Comparison of ENCODE assay signal across 8 mouse cellular contexts in genomic region chr16:8514180-8514579, GRCm38 (mm10). TPM values are rescaled to one million over a fixed set of nuclear protein-coding genes. Genes with fewer than 3 reads are reported as not detected.
A peak's percentile ranks its signal among the peaks of the same experiment; 100 is the strongest.
DNase-seq lines count a peak whose midpoint lies in the region; ATAC-seq and TF ChIP-seq lines count a peak whose summit lies in the region.

No protein-coding gene starts in this region.

- peak overlapping the region; percentile 41 for H3K4me3 ChIP-seq in embryonic fibroblast, embryonic 13.5 days (ENCODE audit: insufficient read depth, low read length)
- peak overlapping the region; percentile 42; the same call in 1 of the 2 replicates for H3K4me3 ChIP-seq in hindbrain, embryonic 11.5 days (ENCODE audit: low read depth, low read length)
- peak overlapping the region; percentile 64 for H3K4me3 ChIP-seq in limb, embryonic 13.5 days
- peak overlapping the region; percentile 71 for H3K4me3 ChIP-seq in neural tube, embryonic 13.5 days

- H3K27ac ChIP-seq in embryonic fibroblast, embryonic 13.5 days (ENCODE audit: insufficient read depth, low read length): no peak overlapping the region
- no peak overlapping the region for H3K27ac ChIP-seq in hindbrain, embryonic 11.5 days (ENCODE audit: low read depth, low read length)
- H3K27ac ChIP-seq in limb, embryonic 13.5 days: no peak overlapping the region
- peak overlapping the region; percentile 88 for H3K27ac ChIP-seq in neural tube, embryonic 13.5 days (replicated peaks)

- no peak for ATAC-seq in hindbrain, embryonic 11.5 days (ENCODE audit: low FRiP score)
- no peak for ATAC-seq in limb, embryonic 13.5 days (ENCODE audit: low FRiP score, low read depth)
- no peak for ATAC-seq in neural tube, embryonic 13.5 days (ENCODE audit: low read depth)

- H3K27me3 ChIP-seq in hindbrain, embryonic 11.5 days (ENCODE audit: control insufficient read depth, insufficient read depth, low read length): no peaks in the 10 kb centered on the region
- H3K27me3 ChIP-seq in limb, embryonic 13.5 days: no peaks in the 10 kb centered on the region
- H3K27me3 ChIP-seq in neural tube, embryonic 13.5 days: no peaks in the 10 kb centered on the region; the same call in 1 of the 2 replicates

- TF ChIP-seq CTCF in embryonic fibroblast, embryonic 13.5 days (IDR thresholded peaks at IDR 0.05; ENCODE audit: borderline replicate concordance, insufficient read depth, low read length): no peak

- peak overlapping the region; percentile 38 for H3K4me2 ChIP-seq in hindbrain, embryonic 11.5 days (replicated peaks; ENCODE audit: low read depth, low read length)
- peak overlapping the region; percentile 76 for H3K4me2 ChIP-seq in limb, embryonic 13.5 days (replicated peaks)
- peak overlapping the region; percentile 80 for H3K4me2 ChIP-seq in neural tube, embryonic 13.5 days

- peak overlapping the region; percentile 35; the same call in 1 of the 2 replicates for H3K9ac ChIP-seq in hindbrain, embryonic 11.5 days (ENCODE audit: low read depth, low read length)
- H3K9ac ChIP-seq in limb, embryonic 13.5 days: peak overlapping the region; percentile 79
- H3K9ac ChIP-seq in neural tube, embryonic 13.5 days: peak overlapping the region; percentile 84

- DNase-seq in ovary, postnatal 36 days (ENCODE audit: low spot score): peak; percentile 19
- DNase-seq in ovary, postnatal 10 days (ENCODE audit: low spot score): no peak
- no peak for DNase-seq in hindbrain, embryonic 11.5 days (ENCODE audit: low spot score)
- DNase-seq in frontal cortex, adult 2 months (ENCODE audit: extremely low spot score in 1 of 2, low spot score in 1 of 2): no peak
- no peak for DNase-seq in right cerebral cortex, postnatal 36 days (ENCODE audit: low spot score in 2 of 2)

- WGBS in hindbrain, embryonic 11.5 days: 38% methylated on average over 4 of the region's 4 CpGs
- 15% methylated on average over 4 of the region's 4 CpGs for WGBS in limb, embryonic 13.5 days
- WGBS in neural tube, embryonic 13.5 days: 9% methylated on average over 4 of the region's 4 CpGs

- TF ChIP-seq POLR2A in embryonic fibroblast, embryonic 13.5 days (IDR thresholded peaks at IDR 0.05; ENCODE audit: low read depth, low read length): no peak

- no peaks in the 10 kb centered on the region for H3K9me3 ChIP-seq in hindbrain, embryonic 11.5 days (ENCODE audit: control insufficient read depth, low read length)
- H3K9me3 ChIP-seq in limb, embryonic 13.5 days: no peaks in the 10 kb centered on the region
- H3K9me3 ChIP-seq in neural tube, embryonic 13.5 days: no peaks in the 10 kb centered on the region

- H3K4me1 ChIP-seq in embryonic fibroblast, embryonic 13.5 days (ENCODE audit: control insufficient read depth, insufficient read depth, low read length): peaks cover 3% of the 10 kb centered on the region
- H3K4me1 ChIP-seq in hindbrain, embryonic 11.5 days (replicated peaks; ENCODE audit: control insufficient read depth, insufficient read depth, low read length): peaks cover 6% of the 10 kb centered on the region; the same call in 1 of the 2 replicates
- H3K4me1 ChIP-seq in limb, embryonic 13.5 days: peaks cover 19% of the 10 kb centered on the region
- H3K4me1 ChIP-seq in neural tube, embryonic 13.5 days (replicated peaks): peaks cover 55% of the 10 kb centered on the region

- H3K36me3 ChIP-seq in hindbrain, embryonic 11.5 days (ENCODE audit: control insufficient read depth, insufficient read depth, low read length): no peaks in the 10 kb centered on the region
- H3K36me3 ChIP-seq in limb, embryonic 13.5 days: no peaks in the 10 kb centered on the region
- peaks cover 5% of the 10 kb centered on the region; the same call in 1 of the 2 replicates for H3K36me3 ChIP-seq in neural tube, embryonic 13.5 days

RNA-seq across cellular contexts. Expression of gene Abat, which starts 1.0 kb away (rescaled TPM):
- polyA plus RNA-seq in embryonic fibroblast, embryonic 13.5 days (2011; ENCODE audit: insufficient read length, low read depth, missing spikeins): 11.5 and 15.9 TPM in 2 replicates
- 27.4 and 33.1 TPM in 2 replicates for polyA plus RNA-seq in hindbrain, embryonic 11.5 days (2014; fragmentation: Nextera tagmentation; extraction: Ambion mirVana)
- 35.9 and 36.1 TPM in 2 replicates for polyA plus RNA-seq in limb, embryonic 13.5 days (2015; fragmentation: Nextera tagmentation; extraction: Ambion mirVana)
- polyA plus RNA-seq in neural tube, embryonic 13.5 days (2015; fragmentation: Nextera tagmentation; extraction: Ambion mirVana): 120 and 128 TPM in 2 replicates
- 198 and 208 TPM in 2 replicates for polyA plus RNA-seq in frontal cortex, adult 2 months (2012; rRNA removed)

RNA-seq across cellular contexts. Expression of gene Mettl22, which starts 43.6 kb away (rescaled TPM):
- 14.3 and 15.6 TPM in 2 replicates for polyA plus RNA-seq in embryonic fibroblast, embryonic 13.5 days (2011; ENCODE audit: insufficient read length, low read depth, missing spikeins)
- polyA plus RNA-seq in hindbrain, embryonic 11.5 days (2014; fragmentation: Nextera tagmentation; extraction: Ambion mirVana): 21.1 and 24.2 TPM in 2 replicates
- polyA plus RNA-seq in limb, embryonic 13.5 days (2015; fragmentation: Nextera tagmentation; extraction: Ambion mirVana): 22.8 and 24.7 TPM in 2 replicates
- 29.4 and 31.6 TPM in 2 replicates for polyA plus RNA-seq in neural tube, embryonic 13.5 days (2015; fragmentation: Nextera tagmentation; extraction: Ambion mirVana)
- 67.8 and 74.2 TPM in 2 replicates for polyA plus RNA-seq in frontal cortex, adult 2 months (2012; rRNA removed)
